Mouse (Mus musculus) midbrain, embryonic 10.5 days (tissue): ENCODE results near the gene Metap2. TPM values are rescaled to one million over a fixed set of nuclear protein-coding genes. Genes with fewer than 3 reads are reported as not detected.

Experiments
- DNase-seq: peaks from one replicate; pipeline ENCODE4 v3.0.0-alpha.2; 2017; ENCODE audit warnings: low spot score
- H3K27ac ChIP-seq: fragments of 300-500 bp; sonication (generic); replicated peaks from 2 replicates; pipeline ENCODE4 v1.5.1; 2016; ENCODE audit warnings: mild to moderate bottlenecking
- H3K27me3 ChIP-seq: fragments of 300-500 bp; sonication (generic); 2 replicates; pipeline ENCODE4 v1.6.1; 2016; ENCODE audit warnings: low read depth, mild to moderate bottlenecking; ENCODE audit not compliant: poor library complexity, severe bottlenecking
- H3K36me3 ChIP-seq: fragments of 300-500 bp; sonication (generic); 2 replicates; pipeline ENCODE4 v1.6.1; 2016; ENCODE audit warnings: mild to moderate bottlenecking, moderate library complexity
- H3K4me1 ChIP-seq: fragments of 300-500 bp; sonication (generic); 2 replicates; pipeline ENCODE4 v1.6.1; 2016
- H3K4me3 ChIP-seq: fragments of 300-500 bp; sonication (generic); 2 replicates; pipeline ENCODE4 v1.5.1; 2016; ENCODE audit warnings: mild to moderate bottlenecking, moderate library complexity
- H3K9me3 ChIP-seq: fragments of 300-500 bp; sonication (generic); replicated peaks from 2 replicates; pipeline ENCODE4 v1.6.1; 2016; ENCODE audit warnings: mild to moderate bottlenecking
- WGBS: fragments of 180-500 bp; shearing (Covaris S2); methylation state at CpG from one replicate; pipeline ENCODE4 v1.1.7; 2016; 5-methylcytosine and 5-hydroxymethylcytosine counted together
- polyA plus RNA-seq: library from polyadenylated mRNA; unstranded; fragments of >200 nt; fragmentation: Nextera tagmentation; extraction: Ambion mirVana; gene quantifications from 2 replicates; pipeline ENCODE4 v1.2.1, GENCODE M21; 2016

The Metap2 gene
- polyA plus RNA-seq, 1 experiment from 2014 or later: 231 TPM

GRCm38 (mm10) chr10:93907376-93907775, 10.5 kb upstream of the Metap2 start:
- no peaks in the 10 kb centered on the region for H3K36me3 ChIP-seq
- no peak overlapping the region for H3K4me3 ChIP-seq
- no peaks in the 10 kb centered on the region for H3K4me1 ChIP-seq
- 70% methylated on average over 10 of the region's 10 CpGs for WGBS
- no peak overlapping the region for H3K27ac ChIP-seq
- no peaks in the 10 kb centered on the region for H3K27me3 ChIP-seq
- H3K9me3 ChIP-seq: no peaks in the 10 kb centered on the region
- no peak for DNase-seq

- no peaks in the 10 kb centered on the region for H3K27me3 ChIP-seq
- no peak overlapping the region for H3K27ac ChIP-seq
- H3K36me3 ChIP-seq: no peaks in the 10 kb centered on the region
- H3K4me1 ChIP-seq: no peaks in the 10 kb centered on the region
- H3K9me3 ChIP-seq: no peaks in the 10 kb centered on the region
- no peak overlapping the region for H3K4me3 ChIP-seq
- no peak for DNase-seq
- WGBS: 92% methylated on average over 11 of the region's 11 CpGs
Measured at GRCm38 (mm10) chr10:93899907-93900306, 3.0 kb upstream of the Metap2 start.

- Histone ChIP-seq H3K36me3 (no peaks in the 10 kb centered on the region), H3K4me1 (no peaks in the 10 kb centered on the region), H3K4me3 (no peak overlapping the region), H3K27ac (no peak overlapping the region), H3K27me3 (no peaks in the 10 kb centered on the region), H3K9me3 (no peaks in the 10 kb centered on the region)
- WGBS: 80% methylated on average over 2 of the region's 2 CpGs
- no peak for DNase-seq
Measured at GRCm38 (mm10) chr10:93899303-93899702, 2.4 kb upstream of the Metap2 start.

GRCm38 (mm10) chr10:93892551-93892950, 4.3 kb downstream of the Metap2 start:
- Histone ChIP-seq H3K9me3 (no peaks in the 10 kb centered on the region), H3K4me1 (peaks cover 17% of the 10 kb centered on the region), H3K27ac (no peak overlapping the region), H3K4me3 (no peak overlapping the region), H3K36me3 (no peaks in the 10 kb centered on the region), H3K27me3 (no peaks in the 10 kb centered on the region)
- DNase-seq: no peak
- WGBS: 86% methylated on average over 4 of the region's 4 CpGs

- no peak overlapping the region for H3K4me3 ChIP-seq
- H3K4me1 ChIP-seq: peaks cover 17% of the 10 kb centered on the region
- peaks cover 12% of the 10 kb centered on the region for H3K36me3 ChIP-seq
- DNase-seq: no peak
- no peak overlapping the region for H3K27ac ChIP-seq
- no peaks in the 10 kb centered on the region for H3K27me3 ChIP-seq
- WGBS: 87% methylated on average over 1 of the region's 1 CpGs
- no peaks in the 10 kb centered on the region for H3K9me3 ChIP-seq
Measured at GRCm38 (mm10) chr10:93891031-93891430, 5.9 kb downstream of the Metap2 start.

GRCm38 (mm10) chr10:93890565-93890964, 6.3 kb downstream of the Metap2 start:
- no peaks in the 10 kb centered on the region for H3K9me3 ChIP-seq
- DNase-seq: no peak
- peak overlapping the region; percentile 94 for H3K27ac ChIP-seq
- 68% methylated on average over 4 of the region's 4 CpGs for WGBS
- peaks cover 17% of the 10 kb centered on the region for H3K36me3 ChIP-seq
- H3K4me1 ChIP-seq: peaks cover 17% of the 10 kb centered on the region
- H3K27me3 ChIP-seq: no peaks in the 10 kb centered on the region
- peak overlapping the region; percentile 86 for H3K4me3 ChIP-seq

- Histone ChIP-seq H3K4me1 (peaks cover 17% of the 10 kb centered on the region), H3K4me3 (peak overlapping the region; percentile 86), H3K27ac (peak overlapping the region; percentile 94), H3K27me3 (no peaks in the 10 kb centered on the region), H3K9me3 (no peaks in the 10 kb centered on the region), H3K36me3 (peaks cover 22% of the 10 kb centered on the region)
- WGBS: 1% methylated on average over 22 of the region's 22 CpGs
- no peak for DNase-seq
Measured at GRCm38 (mm10) chr10:93889976-93890375, 6.9 kb downstream of the Metap2 start.

- Histone ChIP-seq H3K27me3 (no peaks in the 10 kb centered on the region), H3K9me3 (no peaks in the 10 kb centered on the region), H3K4me3 (peak overlapping the region; percentile 86), H3K4me1 (peaks cover 17% of the 10 kb centered on the region), H3K27ac (peak overlapping the region; percentile 94), H3K36me3 (peaks cover 27% of the 10 kb centered on the region)
- DNase-seq: peak; percentile 93
- WGBS: 0% methylated on average over 26 of the region's 30 CpGs
Measured at GRCm38 (mm10) chr10:93889579-93889950, 7.3 kb downstream of the Metap2 start.

GRCm38 (mm10) chr10:93888935-93889578, 7.8 kb downstream of the Metap2 start:
- under 1% methylated on average over 38 of the region's 38 CpGs for WGBS
- DNase-seq: peak; percentile 70
- H3K27ac ChIP-seq: peak overlapping the region; percentile 94
- no peaks in the 10 kb centered on the region for H3K9me3 ChIP-seq
- H3K4me1 ChIP-seq: peaks cover 17% of the 10 kb centered on the region
- peaks cover 32% of the 10 kb centered on the region for H3K36me3 ChIP-seq
- peak overlapping the region; percentile 86 for H3K4me3 ChIP-seq
- H3K27me3 ChIP-seq: no peaks in the 10 kb centered on the region

GRCm38 (mm10) chr10:93888590-93888934, 8.3 kb downstream of the Metap2 start:
- WGBS: 27% methylated on average over 10 of the region's 10 CpGs
- no peak for DNase-seq
- Histone ChIP-seq H3K4me1 (peaks cover 17% of the 10 kb centered on the region), H3K36me3 (peaks cover 37% of the 10 kb centered on the region), H3K4me3 (peak overlapping the region; percentile 86), H3K9me3 (no peaks in the 10 kb centered on the region), H3K27ac (peak overlapping the region; percentile 94), H3K27me3 (no peaks in the 10 kb centered on the region)

- H3K36me3 ChIP-seq: peaks cover 46% of the 10 kb centered on the region
- 97% methylated on average over 14 of the region's 14 CpGs for WGBS
- DNase-seq: no peak
Measured at GRCm38 (mm10) chr10:93885839-93886477, 10.9 kb downstream of the Metap2 start.

GRCm38 (mm10) chr10:93882738-93883364, 14.0 kb downstream of the Metap2 start:
- H3K27ac ChIP-seq: no peak overlapping the region
- peaks cover 71% of the 10 kb centered on the region for H3K36me3 ChIP-seq
- no peak overlapping the region for H3K4me3 ChIP-seq
- no peaks in the 10 kb centered on the region for H3K27me3 ChIP-seq
- no peak for DNase-seq
- H3K9me3 ChIP-seq: no peaks in the 10 kb centered on the region
- H3K4me1 ChIP-seq: peaks cover 1% of the 10 kb centered on the region
- WGBS: 91% methylated on average over 8 of the region's 8 CpGs

More at GRCm38 (mm10) chr10:93885839-93886477, 10.9 kb downstream of the Metap2 start:
- no peak overlapping the region for H3K4me3 ChIP-seq
- H3K27ac ChIP-seq: no peak overlapping the region
- H3K9me3 ChIP-seq: no peaks in the 10 kb centered on the region
- no peaks in the 10 kb centered on the region for H3K27me3 ChIP-seq
- peaks cover 17% of the 10 kb centered on the region for H3K4me1 ChIP-seq

- no peak overlapping the region for H3K4me3 ChIP-seq
- H3K9me3 ChIP-seq: no peaks in the 10 kb centered on the region
- H3K27me3 ChIP-seq: no peaks in the 10 kb centered on the region
- peaks cover 71% of the 10 kb centered on the region for H3K36me3 ChIP-seq
- no peak for DNase-seq
- H3K27ac ChIP-seq: no peak overlapping the region
- no peaks in the 10 kb centered on the region for H3K4me1 ChIP-seq
Measured at GRCm38 (mm10) chr10:93881918-93882317, 15.0 kb downstream of the Metap2 start.
